Mouse (Mus musculus): ENCODE data around the gene Ipp. TPM values are rescaled to one million over a fixed set of nuclear protein-coding genes. Genes with fewer than 3 reads are reported as not detected.

Gene Ipp
- 16.2 and 16.3 TPM in 2 replicates for polyA plus RNA-seq (2015; fragmentation: Nextera tagmentation; extraction: Ambion mirVana)

GRCm38 (mm10) chr4:116507425-116508218, at the start of gene Ipp:
Gene Ipp (plus strand): TSS chr4:116507549.
- WGBS, result under 1% methylated on average over 55 of the region's 55 CpGs
- H3K36me3 ChIP-seq (ENCODE audit: control insufficient read depth, insufficient read depth), result peaks cover 3% of the 10 kb centered on the region; the same call in 1 of the 2 replicates
- H3K9me3 ChIP-seq (replicated peaks; ENCODE audit: control insufficient read depth, low read length), result no peaks in the 10 kb centered on the region
- ATAC-seq (replicated peaks; ENCODE audit: extremely low read depth, insufficient read depth, low FRiP score), result peak; percentile 98
- H3K9ac ChIP-seq (ENCODE audit: low read length), result peak within 1 kb of the TSS; percentile 85
- H3K27ac ChIP-seq (ENCODE audit: low read length), result peak within 1 kb of the TSS; percentile 93
- peak within 1 kb of the TSS; percentile 79 for H3K4me2 ChIP-seq (ENCODE audit: low read depth, low read length)
- no peaks in the 10 kb centered on the region for H3K27me3 ChIP-seq (ENCODE audit: control insufficient read depth, insufficient read depth, low read length)
- peaks cover 10% of the 10 kb centered on the region for H3K4me1 ChIP-seq (ENCODE audit: control insufficient read depth, insufficient read depth, low read length)
- peak within 1 kb of the TSS; percentile 67 for H3K4me3 ChIP-seq (ENCODE audit: low read length)

GRCm38 (mm10) chr4:116461943-116462342, 45.4 kb upstream of the Ipp start:
- no peak overlapping the region for H3K9ac ChIP-seq (ENCODE audit: low read length)
- no peaks in the 10 kb centered on the region for H3K36me3 ChIP-seq (ENCODE audit: control insufficient read depth, insufficient read depth)
- no peak for ATAC-seq (replicated peaks; ENCODE audit: extremely low read depth, insufficient read depth, low FRiP score)
- no peaks in the 10 kb centered on the region for H3K27me3 ChIP-seq (ENCODE audit: control insufficient read depth, insufficient read depth, low read length)
- H3K9me3 ChIP-seq (replicated peaks; ENCODE audit: control insufficient read depth, low read length), result no peaks in the 10 kb centered on the region
- WGBS, result 96% methylated on average over 3 of the region's 3 CpGs
- H3K4me3 ChIP-seq (ENCODE audit: low read length), result no peak overlapping the region
- no peak overlapping the region for H3K4me2 ChIP-seq (ENCODE audit: low read depth, low read length)
- H3K4me1 ChIP-seq (ENCODE audit: control insufficient read depth, insufficient read depth, low read length), result peaks cover 21% of the 10 kb centered on the region
- no peak overlapping the region for H3K27ac ChIP-seq (ENCODE audit: low read length)

DNA sequence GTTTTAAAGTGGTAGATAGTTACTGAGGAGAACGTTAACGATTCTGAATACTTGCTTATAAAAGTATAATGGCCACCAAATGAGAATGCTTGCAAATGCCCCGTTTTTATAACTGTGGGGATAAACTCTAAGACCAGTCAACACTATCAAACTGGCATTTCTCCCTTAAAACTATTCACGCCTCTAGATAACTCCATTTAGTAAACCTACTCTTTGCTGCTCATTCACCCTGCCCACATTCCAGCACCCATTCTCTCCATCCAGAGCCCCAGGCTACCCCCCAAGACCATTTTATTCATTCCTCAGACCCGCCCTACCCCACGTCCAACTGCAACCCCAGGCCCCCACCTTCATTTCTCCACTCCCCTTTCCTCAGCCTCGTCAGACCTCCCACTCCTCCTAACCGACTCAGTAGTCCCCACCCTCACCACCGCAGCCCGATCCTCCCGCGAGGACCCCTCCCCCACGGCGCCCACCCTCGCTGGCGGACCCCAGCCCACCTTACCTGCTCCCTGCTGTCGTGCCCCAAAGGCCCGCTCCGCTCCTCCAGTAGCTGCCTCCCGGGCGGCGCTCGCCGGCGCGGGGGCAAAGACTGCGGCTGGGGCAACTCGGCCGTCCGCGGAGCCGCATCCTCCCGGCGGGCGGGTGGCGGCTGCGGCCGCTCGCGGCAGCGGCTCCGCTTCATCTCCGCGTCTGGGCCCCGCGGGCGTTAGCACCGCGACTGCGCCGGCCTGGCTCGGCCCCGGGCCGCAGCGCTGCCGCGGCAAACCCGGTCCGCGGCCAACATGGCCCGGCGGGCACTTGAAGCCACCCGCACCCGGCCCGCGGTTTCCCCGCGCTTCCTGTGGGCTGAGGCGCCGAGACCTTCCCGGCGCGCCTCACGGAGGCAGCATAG, 43.9 kb upstream of the Ipp start:
- peaks cover 21% of the 10 kb centered on the region for H3K4me1 ChIP-seq (ENCODE audit: control insufficient read depth, insufficient read depth, low read length)
- peak overlapping the region; percentile 99 for H3K4me3 ChIP-seq (ENCODE audit: low read length)
- H3K27ac ChIP-seq (ENCODE audit: low read length), result peak overlapping the region; percentile 90
- H3K27me3 ChIP-seq (ENCODE audit: control insufficient read depth, insufficient read depth, low read length), result no peaks in the 10 kb centered on the region
- ATAC-seq (replicated peaks; ENCODE audit: extremely low read depth, insufficient read depth, low FRiP score), result peak; percentile 53
- H3K9ac ChIP-seq (ENCODE audit: low read length), result peak overlapping the region; percentile 97
- no peaks in the 10 kb centered on the region for H3K36me3 ChIP-seq (ENCODE audit: control insufficient read depth, insufficient read depth)
- WGBS, result under 1% methylated on average over 73 of the region's 74 CpGs
- peaks cover 6% of the 10 kb centered on the region for H3K9me3 ChIP-seq (replicated peaks; ENCODE audit: control insufficient read depth, low read length)
- H3K4me2 ChIP-seq (ENCODE audit: low read depth, low read length), result peak overlapping the region; percentile 69

GRCm38 (mm10) chr4:116464126-116464981, 43.0 kb upstream of the Ipp start, which contains the start of gene Mast2:
Gene Mast2 (minus strand): TSS chr4:116464183.
- ATAC-seq (replicated peaks; ENCODE audit: extremely low read depth, insufficient read depth, low FRiP score), result peak; percentile 93
- Histone ChIP-seq H3K27me3 (ENCODE audit: control insufficient read depth, insufficient read depth, low read length) (no peaks in the 10 kb centered on the region), H3K9me3 (replicated peaks; ENCODE audit: control insufficient read depth, low read length) (peaks cover 6% of the 10 kb centered on the region), H3K9ac (ENCODE audit: low read length) (peak within 1 kb of the TSS; percentile 97), H3K4me3 (ENCODE audit: low read length) (peak within 1 kb of the TSS; percentile 99), H3K4me2 (ENCODE audit: low read depth, low read length) (peak within 1 kb of the TSS; percentile 75), H3K36me3 (ENCODE audit: control insufficient read depth, insufficient read depth) (no peaks in the 10 kb centered on the region), H3K4me1 (ENCODE audit: control insufficient read depth, insufficient read depth, low read length) (peaks cover 21% of the 10 kb centered on the region), H3K27ac (ENCODE audit: low read length) (peak within 1 kb of the TSS; percentile 90)
- WGBS, result 2% methylated on average over 57 of the region's 68 CpGs

DNA sequence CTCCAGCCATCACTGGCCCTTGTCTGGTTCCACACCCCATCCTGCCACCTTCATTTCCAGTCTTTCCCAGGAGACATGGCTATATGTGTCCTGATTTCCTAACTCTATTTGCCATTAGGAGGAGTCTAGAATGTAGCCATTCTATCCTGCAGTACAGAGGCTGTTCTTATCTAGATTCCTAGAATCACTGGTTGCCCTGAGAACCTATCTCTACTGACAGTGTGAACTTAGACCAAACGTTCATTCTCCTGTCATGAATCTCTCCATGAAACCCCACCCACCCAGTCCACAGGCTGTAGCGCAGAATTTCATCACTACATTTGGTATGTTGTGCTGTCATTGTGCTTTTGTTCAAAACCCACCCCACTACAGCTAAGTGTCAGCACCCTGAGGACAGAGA, 26.0 kb upstream of the Ipp start:
- 48% methylated on average over 2 of the region's 2 CpGs for WGBS
- Histone ChIP-seq H3K4me3 (ENCODE audit: low read length) (no peak overlapping the region), H3K36me3 (ENCODE audit: control insufficient read depth, insufficient read depth) (no peaks in the 10 kb centered on the region), H3K27ac (ENCODE audit: low read length) (no peak overlapping the region), H3K9ac (ENCODE audit: low read length) (no peak overlapping the region), H3K4me2 (ENCODE audit: low read depth, low read length) (no peak overlapping the region), H3K9me3 (replicated peaks; ENCODE audit: control insufficient read depth, low read length) (no peaks in the 10 kb centered on the region), H3K4me1 (ENCODE audit: control insufficient read depth, insufficient read depth, low read length) (peaks cover 6% of the 10 kb centered on the region; the same call in 1 of the 2 replicates), H3K27me3 (ENCODE audit: control insufficient read depth, insufficient read depth, low read length) (no peaks in the 10 kb centered on the region)
- no peak for ATAC-seq (replicated peaks; ENCODE audit: extremely low read depth, insufficient read depth, low FRiP score)

DNA sequence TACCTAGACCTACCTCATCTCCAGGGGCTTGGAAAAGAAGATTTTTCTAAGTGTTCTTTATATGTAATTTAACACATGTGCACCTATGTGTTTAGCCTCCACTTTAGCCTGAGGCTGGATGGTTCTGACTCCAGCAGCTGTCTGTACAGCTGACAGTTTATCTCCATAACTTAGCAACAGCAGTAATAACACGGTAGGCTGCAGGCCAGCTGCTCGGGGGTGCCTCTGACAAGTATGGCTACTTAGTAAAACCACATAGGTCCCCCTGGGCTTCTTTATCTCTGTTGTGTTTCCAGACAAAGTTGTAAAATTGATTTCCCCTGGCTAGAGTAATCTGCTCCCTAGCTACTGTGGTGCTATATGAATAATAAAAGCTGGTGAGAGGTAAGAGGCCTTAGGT, 23.9 kb upstream of the Ipp start:
- H3K27me3 ChIP-seq (ENCODE audit: control insufficient read depth, insufficient read depth, low read length), result no peaks in the 10 kb centered on the region
- H3K4me3 ChIP-seq (ENCODE audit: low read length), result no peak overlapping the region
- peaks cover 6% of the 10 kb centered on the region; the same call in 1 of the 2 replicates for H3K4me1 ChIP-seq (ENCODE audit: control insufficient read depth, insufficient read depth, low read length)
- H3K9ac ChIP-seq (ENCODE audit: low read length), result no peak overlapping the region
- 12% methylated on average over 2 of the region's 2 CpGs for WGBS
- H3K4me2 ChIP-seq (ENCODE audit: low read depth, low read length), result no peak overlapping the region; the same call in 1 of the 2 replicates
- H3K27ac ChIP-seq (ENCODE audit: low read length), result peak overlapping the region; percentile 21
- ATAC-seq (replicated peaks; ENCODE audit: extremely low read depth, insufficient read depth, low FRiP score), result peak; percentile 84
- H3K9me3 ChIP-seq (replicated peaks; ENCODE audit: control insufficient read depth, low read length), result no peaks in the 10 kb centered on the region
- no peaks in the 10 kb centered on the region for H3K36me3 ChIP-seq (ENCODE audit: control insufficient read depth, insufficient read depth)

DNA sequence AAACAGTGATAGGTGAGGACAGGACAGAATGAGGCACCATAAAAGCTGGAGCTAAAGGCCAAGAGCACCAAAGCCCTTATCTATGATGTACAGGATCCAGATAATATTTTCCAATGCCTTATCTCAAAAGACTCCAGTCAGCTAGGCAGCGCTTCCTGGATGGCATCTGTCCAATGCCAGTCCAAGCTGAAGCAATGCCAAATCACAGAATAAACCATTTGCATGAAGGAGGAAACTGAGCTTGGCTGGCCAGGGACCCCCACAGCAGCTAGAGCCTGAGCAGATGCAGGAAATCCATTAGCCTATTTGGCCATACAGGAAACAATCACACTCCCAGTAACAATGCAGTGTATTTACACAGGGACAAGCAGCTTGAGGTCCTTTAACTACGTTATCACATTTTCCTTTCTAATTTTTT, 16.2 kb upstream of the Ipp start:
- Histone ChIP-seq H3K27ac (ENCODE audit: low read length) (peak overlapping the region; percentile 59), H3K4me1 (ENCODE audit: control insufficient read depth, insufficient read depth, low read length) (peaks cover 21% of the 10 kb centered on the region), H3K9ac (ENCODE audit: low read length) (no peak overlapping the region), H3K27me3 (ENCODE audit: control insufficient read depth, insufficient read depth, low read length) (no peaks in the 10 kb centered on the region), H3K9me3 (replicated peaks; ENCODE audit: control insufficient read depth, low read length) (peaks cover 7% of the 10 kb centered on the region), H3K36me3 (ENCODE audit: control insufficient read depth, insufficient read depth) (no peaks in the 10 kb centered on the region), H3K4me3 (ENCODE audit: low read length) (no peak overlapping the region), H3K4me2 (ENCODE audit: low read depth, low read length) (no peak overlapping the region)
- peak; percentile 82 for ATAC-seq (replicated peaks; ENCODE audit: extremely low read depth, insufficient read depth, low FRiP score)
- 22% methylated on average over 2 of the region's 2 CpGs for whole genome bisulfite sequencing

DNA sequence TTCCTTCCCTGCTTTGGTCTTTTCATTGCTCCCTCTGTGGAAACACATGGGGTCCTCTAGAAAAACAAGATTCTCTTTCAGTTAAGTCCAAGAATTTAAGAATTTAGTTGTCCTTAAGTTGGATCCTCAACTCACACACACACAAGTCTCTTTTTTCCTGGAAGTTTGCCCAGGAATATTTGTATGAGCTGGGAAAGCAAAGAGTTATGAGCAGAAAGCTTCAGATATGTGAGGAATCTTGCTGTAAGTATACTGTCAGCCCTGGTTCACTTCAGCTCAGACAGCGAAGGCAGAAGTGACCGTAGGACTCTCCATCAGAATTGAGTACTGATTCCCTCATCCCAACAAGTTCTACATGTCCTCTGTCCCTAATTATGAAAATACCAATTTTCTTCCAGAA, 15.5 kb upstream of the Ipp start:
- Histone ChIP-seq H3K27me3 (ENCODE audit: control insufficient read depth, insufficient read depth, low read length) (no peaks in the 10 kb centered on the region), H3K36me3 (ENCODE audit: control insufficient read depth, insufficient read depth) (no peaks in the 10 kb centered on the region), H3K4me2 (ENCODE audit: low read depth, low read length) (no peak overlapping the region), H3K9me3 (replicated peaks; ENCODE audit: control insufficient read depth, low read length) (peaks cover 7% of the 10 kb centered on the region), H3K9ac (ENCODE audit: low read length) (no peak overlapping the region), H3K4me1 (ENCODE audit: control insufficient read depth, insufficient read depth, low read length) (peaks cover 21% of the 10 kb centered on the region), H3K27ac (ENCODE audit: low read length) (peak overlapping the region; percentile 59), H3K4me3 (ENCODE audit: low read length) (no peak overlapping the region)
- WGBS, result 29% methylated on average over 2 of the region's 2 CpGs
- ATAC-seq (replicated peaks; ENCODE audit: extremely low read depth, insufficient read depth, low FRiP score), result no peak

Data from heart, embryonic 16.5 days (tissue).